Mouse (Mus musculus) right cerebral cortex, postnatal 10 days (tissue): ENCODE results near the gene Flvcr1.

Source experiments
- DNase-seq, 2 experiments: peaks; one replicate each; pipeline ENCODE4 v3.0.0; 2021; ENCODE audit warnings: low spot score in 2 of 2

Gene Flvcr1

GRCm38 (mm10) chr1:191026021-191026713 is at the start of gene Flvcr1:
Gene Flvcr1 (minus strand): TSS chr1:191026158.
- DNase-seq = peak; percentile 99 to 100

GRCm38 (mm10) chr1:191075199-191075883 is 49.4 kb upstream of the Flvcr1 start:
- DNase-seq = peak; percentile 65 to 70

DNA sequence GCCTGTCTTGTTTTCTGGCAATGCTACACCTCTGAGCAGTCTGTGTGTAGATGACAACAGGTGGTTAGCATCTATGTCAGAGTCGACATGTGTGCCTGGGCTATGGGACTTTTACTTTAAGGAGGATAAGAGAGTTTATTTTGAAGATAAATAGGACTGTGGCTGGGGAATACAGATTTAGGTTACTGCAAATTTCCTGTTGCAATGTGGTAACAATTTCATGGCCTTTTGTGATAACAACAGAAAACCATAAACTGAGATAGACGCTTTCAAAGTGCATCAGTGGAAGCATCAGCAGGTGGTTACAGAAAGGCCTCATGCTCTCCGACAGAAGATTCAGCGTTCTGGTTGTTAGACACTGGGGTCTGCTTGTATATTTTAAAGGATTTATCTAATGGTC is 47.5 kb upstream of the Flvcr1 start:
- no peak for DNase-seq

DNA sequence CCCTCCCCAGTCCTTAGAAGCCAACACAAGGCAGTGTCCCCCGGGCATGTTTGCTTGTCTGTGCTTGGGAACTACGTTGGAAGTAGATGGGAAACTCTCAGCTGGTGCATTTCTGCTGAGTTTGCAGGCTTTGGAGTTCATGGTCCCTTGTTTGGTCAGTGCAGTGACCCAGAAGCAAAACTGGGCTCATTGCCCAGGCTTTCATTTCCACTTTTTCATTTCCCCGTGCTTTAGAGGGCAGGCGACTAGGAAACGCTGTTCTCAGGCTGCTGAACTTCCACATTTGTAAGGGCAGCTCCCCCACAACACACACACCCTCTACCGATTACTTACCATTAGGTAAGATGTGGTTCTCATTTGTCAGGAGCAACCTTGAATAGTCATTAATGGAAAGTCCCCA is 47.0 kb upstream of the Flvcr1 start:
- peak; percentile 71 to 73 for DNase-seq

GRCm38 (mm10) chr1:191072329-191072913 is 46.5 kb upstream of the Flvcr1 start:
- no peak for DNase-seq

- DNase-seq = no peak
These were observed 45.7 kb upstream of the Flvcr1 start for GRCm38 (mm10) chr1:191071613-191072012.

DNA sequence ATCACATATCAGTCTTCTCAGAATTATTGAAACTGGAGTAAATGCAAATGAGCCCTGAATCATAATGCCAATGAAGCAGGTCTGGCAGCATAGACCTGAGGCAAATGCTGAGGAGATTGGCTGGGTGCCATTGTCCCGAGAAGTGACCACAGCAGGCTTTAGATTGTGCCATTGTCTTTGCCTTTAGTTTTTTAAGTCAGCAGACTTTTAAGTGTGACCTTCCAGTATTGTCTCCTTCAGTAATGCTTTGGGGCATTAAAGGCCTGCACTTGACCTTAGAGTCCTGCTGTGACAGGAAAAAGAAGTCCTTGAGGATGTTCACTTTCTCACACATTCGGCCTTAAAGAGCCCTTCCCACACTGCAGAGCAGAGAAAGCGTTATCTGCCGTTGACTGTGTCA is 44.3 kb upstream of the Flvcr1 start:
- DNase-seq = no peak

DNA sequence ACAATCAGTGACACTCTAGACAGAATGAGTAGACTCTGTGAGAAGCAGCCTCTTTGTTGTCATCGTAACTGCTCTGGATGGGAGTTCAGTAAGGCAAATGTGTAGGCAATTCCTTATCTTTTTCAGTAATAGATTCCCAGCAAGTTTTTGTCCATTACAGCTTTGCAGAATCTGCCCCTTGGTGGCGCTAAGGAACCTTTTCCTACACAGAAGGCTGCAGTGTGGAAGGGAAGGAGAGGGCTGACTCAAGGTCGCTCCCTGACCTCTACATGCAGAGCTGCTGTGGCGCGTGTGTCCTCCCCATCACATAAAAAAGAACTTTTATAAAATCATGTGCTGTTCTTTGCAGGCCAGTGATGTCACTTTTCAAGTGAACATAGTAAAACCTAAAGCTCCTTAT is 42.4 kb upstream of the Flvcr1 start:
- no peak for DNase-seq

- no peak for DNase-seq
These were observed 39.2 kb upstream of the Flvcr1 start for GRCm38 (mm10) chr1:191065188-191065587.

GRCm38 (mm10) chr1:191064535-191064934 is 38.6 kb upstream of the Flvcr1 start:
- DNase-seq = no peak

DNA sequence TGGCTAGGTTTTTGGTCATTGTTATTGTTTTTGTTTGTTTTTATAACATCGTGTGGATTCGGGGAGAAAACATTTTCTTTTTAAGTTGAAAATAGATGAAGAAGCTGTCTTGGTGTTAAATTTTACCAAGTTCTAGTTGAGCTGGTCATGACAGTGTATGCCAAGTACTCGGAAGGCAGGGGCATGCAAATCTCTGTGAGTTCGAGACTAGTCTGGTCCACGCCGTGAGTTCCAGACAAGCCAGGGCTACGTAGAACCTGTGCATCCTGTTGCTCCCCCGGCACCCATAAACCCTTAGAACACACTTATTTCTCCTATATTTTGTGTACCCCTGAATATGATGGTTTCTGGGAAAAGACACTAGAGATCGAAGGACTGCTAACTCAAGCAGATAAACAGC is 37.7 kb upstream of the Flvcr1 start:
- no peak for DNase-seq

GRCm38 (mm10) chr1:191062781-191063485 is 37.0 kb upstream of the Flvcr1 start, which contains the start of the genes Tatdn3 and Nsl1:
Gene Tatdn3 (minus strand): TSS chr1:191062932.
Gene Nsl1 (plus strand): TSS chr1:191063012.
- peak; percentile 91 to 95 for DNase-seq

GRCm38 (mm10) chr1:191062241-191062780 is 36.4 kb upstream of the Flvcr1 start:
- peak in 1 of 2 experiments; percentile 35 for DNase-seq

- no peak for DNase-seq
These were observed 31.5 kb upstream of the Flvcr1 start for GRCm38 (mm10) chr1:191057461-191057860.

DNA sequence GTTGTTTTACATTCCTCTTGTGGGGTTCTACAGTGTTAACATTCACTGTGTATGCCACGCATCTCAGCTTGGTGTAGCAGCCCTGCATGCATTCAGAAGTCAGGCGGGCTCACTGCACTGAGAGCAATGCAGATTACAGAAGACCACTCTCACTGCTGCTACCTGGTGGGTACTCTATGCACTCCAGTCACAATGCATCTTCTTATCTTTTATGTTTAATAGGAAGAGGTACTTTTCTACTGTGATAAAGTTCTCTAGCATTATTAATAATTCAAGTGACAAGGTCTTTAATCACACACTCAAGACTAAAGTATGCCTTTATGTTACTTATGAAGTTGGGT is 29.5 kb upstream of the Flvcr1 start:
- DNase-seq = no peak

GRCm38 (mm10) chr1:191054870-191055532 is 29.0 kb upstream of the Flvcr1 start:
- DNase-seq = no peak

DNA sequence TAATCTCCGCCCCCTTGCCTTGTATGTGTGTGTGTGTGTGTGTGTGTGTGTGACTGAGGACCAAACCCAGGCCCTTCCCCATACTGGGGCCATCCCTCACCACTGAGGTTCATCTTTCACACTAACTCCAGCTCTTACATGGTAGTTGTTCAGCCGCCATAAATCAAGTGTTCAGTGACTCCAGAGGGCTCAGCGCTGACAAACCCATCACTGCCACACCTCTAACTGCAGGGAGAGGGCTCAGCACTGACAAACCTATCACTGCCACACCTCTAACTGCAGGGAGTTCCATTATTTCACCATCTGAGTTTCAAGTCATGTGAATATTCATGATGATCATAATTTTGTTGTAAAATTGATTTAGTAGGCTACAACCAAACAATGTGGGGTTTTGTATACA is 27.6 kb upstream of the Flvcr1 start:
- no peak for DNase-seq

- no peak for DNase-seq
These were observed 20.4 kb upstream of the Flvcr1 start for GRCm38 (mm10) chr1:191046231-191046824.

- DNase-seq = no peak
These were observed 19.3 kb upstream of the Flvcr1 start for GRCm38 (mm10) chr1:191045264-191045663.

GRCm38 (mm10) chr1:191042688-191043087 is 16.7 kb upstream of the Flvcr1 start:
- no peak for DNase-seq

GRCm38 (mm10) chr1:191042106-191042505 is 16.1 kb upstream of the Flvcr1 start:
- no peak for DNase-seq
